In the genomic region with DNA sequence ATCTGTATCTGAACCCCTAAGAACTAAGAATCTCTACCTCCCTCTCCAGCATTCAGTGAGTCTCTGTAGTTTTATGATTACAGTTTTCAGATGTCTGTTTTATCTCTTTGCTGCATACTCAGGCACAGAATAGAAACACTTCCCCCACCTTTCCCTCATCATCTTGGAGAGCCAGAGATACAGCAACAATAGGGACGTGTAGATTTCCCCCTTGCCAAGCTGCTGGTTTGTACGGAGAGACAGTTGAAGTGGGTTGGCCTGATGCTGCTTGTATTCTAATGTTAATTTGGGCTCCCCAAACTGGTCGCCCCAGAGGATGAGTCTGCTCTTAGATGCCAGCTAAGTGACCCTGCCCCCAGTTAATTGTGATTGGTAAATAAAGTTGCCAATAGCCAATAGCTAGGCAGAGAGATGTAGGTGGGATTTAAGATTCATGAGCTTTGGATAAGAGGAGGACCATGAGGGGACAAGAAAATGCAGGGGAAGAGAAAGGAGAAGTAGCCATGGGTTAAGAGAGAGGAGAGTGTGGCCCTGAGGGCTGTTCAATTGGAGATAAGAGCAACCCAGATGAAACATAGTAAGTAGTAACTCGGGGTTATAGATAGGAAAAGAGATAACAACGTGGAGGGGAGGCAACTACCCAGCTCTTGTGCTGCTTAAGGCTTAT, we compare ENCODE assay signal across 20 mouse cellular contexts. TPM values are rescaled to one million over a fixed set of nuclear protein-coding genes. Genes with fewer than 3 reads are reported as not detected.
"Had no signal": no experiment of that assay in that cellular context is flagged by ENCODE, and none has a peak within 500 bp of the region (broad histone marks: within the 10 kb centered on the region; RNA-seq: fewer than 3 reads in every experiment).

No protein-coding gene starts in this region.

- H3K27ac ChIP-seq: left cerebral cortex, adult 2 months; limb, embryonic 12.5 days; limb, embryonic 15.5 days; liver, embryonic 14.5 days; macrophage; midbrain, embryonic 15.5 days; neural tube, embryonic 12.5 days had no signal

- H3K4me3 ChIP-seq: left cerebral cortex, adult 2 months; limb, embryonic 12.5 days; limb, embryonic 15.5 days; megakaryocyte, embryonic 14.5 days; midbrain, embryonic 15.5 days; neural tube, embryonic 12.5 days had no signal

- H3K4me1 ChIP-seq: limb, embryonic 12.5 days; limb, embryonic 15.5 days; megakaryocyte, embryonic 14.5 days; midbrain, embryonic 15.5 days; neural tube, embryonic 12.5 days had no signal

- H3K4me2 ChIP-seq: limb, embryonic 12.5 days; limb, embryonic 15.5 days; liver, embryonic 11.5 days; lung, embryonic 14.5 days; midbrain, embryonic 11.5 days; midbrain, embryonic 15.5 days; neural tube, embryonic 12.5 days had no signal

- H3K9ac ChIP-seq: limb, embryonic 12.5 days; limb, embryonic 15.5 days; liver, embryonic 14.5 days; liver, postnatal 0 days; lung, embryonic 14.5 days; midbrain, embryonic 15.5 days; neural tube, embryonic 12.5 days had no signal

- ATAC-seq: liver, postnatal 0 days; lung, postnatal 0 days; midbrain, embryonic 15.5 days had no signal

- DNase-seq: kidney, adult 11 months; kidney, adult 8-10 months; kidney, postnatal 14 days; kidney, postnatal 4 days; liver, postnatal 0 days; lung, embryonic 14.5 days; thymus, adult 18-20 months had no signal

- H3K36me3 ChIP-seq: limb, embryonic 12.5 days; limb, embryonic 15.5 days; midbrain, embryonic 15.5 days; neural tube, embryonic 12.5 days had no signal

- H3K9me3 ChIP-seq: limb, embryonic 12.5 days; limb, embryonic 15.5 days; midbrain, embryonic 15.5 days; neural tube, embryonic 12.5 days had no signal

- H3K27me3 ChIP-seq: limb, embryonic 12.5 days; limb, embryonic 15.5 days; midbrain, embryonic 15.5 days; neural tube, embryonic 12.5 days had no signal

RNA-seq across cellular contexts. Expression of a gene that starts 11.4 kb away (rescaled TPM):
- polyA plus RNA-seq: liver, embryonic 11.5 days; liver, postnatal 0 days; spleen, adult 2 months; testis, adult 2 months had no signal
